19 mouse cellular contexts compared by ENCODE assay signal in genomic region chr5:140123194-140123593, GRCm38 (mm10).
DNase-seq lines count a peak whose midpoint lies in the region; ATAC-seq lines count a peak whose summit lies in the region.
"Had no signal": no experiment of that assay in that cellular context is flagged by ENCODE, and none has a peak within 500 bp of the region (broad histone marks: within the 10 kb centered on the region; RNA-seq: fewer than 3 reads in every experiment).

No protein-coding gene starts in this region.

- no peak overlapping the region for H3K9ac ChIP-seq in kidney, embryonic 15.5 days
- peak overlapping the region; percentile 9; the same call in 1 of the 2 replicates for H3K9ac ChIP-seq in neural tube, embryonic 13.5 days
- H3K9ac ChIP-seq in embryonic facial prominence, embryonic 15.5 days, result no peak overlapping the region
- H3K9ac ChIP-seq: forebrain, embryonic 12.5 days; hindbrain, embryonic 13.5 days; neural tube, embryonic 12.5 days had no signal

- H3K9me3 ChIP-seq in kidney, embryonic 15.5 days (replicated peaks), result no peaks in the 10 kb centered on the region
- no peaks in the 10 kb centered on the region for H3K9me3 ChIP-seq in neural tube, embryonic 13.5 days
- no peaks in the 10 kb centered on the region for H3K9me3 ChIP-seq in embryonic facial prominence, embryonic 15.5 days (replicated peaks)
- H3K9me3 ChIP-seq: forebrain, embryonic 12.5 days; hindbrain, embryonic 13.5 days; megakaryocyte, embryonic 14.5 days; neural tube, embryonic 12.5 days had no signal

- no peak for DNase-seq in kidney, postnatal 25 days
- DNase-seq in neural tube, embryonic 10.5 days (ENCODE audit: extremely low spot score, low spot score), result no peak
- no peak for DNase-seq in cerebellum, postnatal 4 days (ENCODE audit: low spot score in 2 of 2)
- DNase-seq: adrenal gland, postnatal 14 days; B cell, adult 2 months; cerebellum, adult 11-12 months; gastrocnemius, postnatal 10 days; heart, adult 2 months; kidney, adult 18-20 months; kidney, postnatal 4 days; thymus, postnatal 4 days had no signal

- H3K4me3 ChIP-seq in kidney, embryonic 15.5 days (replicated peaks), result no peak overlapping the region
- H3K4me3 ChIP-seq in neural tube, embryonic 13.5 days, result no peak overlapping the region
- no peak overlapping the region for H3K4me3 ChIP-seq in embryonic facial prominence, embryonic 15.5 days (replicated peaks)
- H3K4me3 ChIP-seq: forebrain, embryonic 12.5 days; heart, adult 2 months; hindbrain, embryonic 13.5 days; megakaryocyte, embryonic 14.5 days; neural tube, embryonic 12.5 days had no signal

- no peaks in the 10 kb centered on the region for H3K36me3 ChIP-seq in kidney, embryonic 15.5 days
- H3K36me3 ChIP-seq in neural tube, embryonic 13.5 days, result no peaks in the 10 kb centered on the region
- H3K36me3 ChIP-seq in embryonic facial prominence, embryonic 15.5 days, result no peaks in the 10 kb centered on the region
- H3K36me3 ChIP-seq: forebrain, embryonic 12.5 days; hindbrain, embryonic 13.5 days; neural tube, embryonic 12.5 days had no signal

- no peaks in the 10 kb centered on the region for H3K27me3 ChIP-seq in kidney, embryonic 15.5 days
- no peaks in the 10 kb centered on the region for H3K27me3 ChIP-seq in neural tube, embryonic 13.5 days
- H3K27me3 ChIP-seq in embryonic facial prominence, embryonic 15.5 days, result no peaks in the 10 kb centered on the region
- H3K27me3 ChIP-seq: hindbrain, embryonic 13.5 days; neural tube, embryonic 12.5 days had no signal

- 39% methylated on average over 5 of the region's 5 CpGs for WGBS in kidney, embryonic 15.5 days
- whole genome bisulfite sequencing in neural tube, embryonic 13.5 days, result 32% methylated on average over 5 of the region's 5 CpGs
- 49% methylated on average over 5 of the region's 5 CpGs for WGBS in embryonic facial prominence, embryonic 15.5 days

- no peak for ATAC-seq in kidney, embryonic 15.5 days (replicated peaks; ENCODE audit: low FRiP score)
- ATAC-seq in neural tube, embryonic 13.5 days (ENCODE audit: low read depth), result no peak
- ATAC-seq in embryonic facial prominence, embryonic 15.5 days (ENCODE audit: insufficient number of reproducible peaks, low FRiP score, low TSS enrichment, low read depth), result no peak
- ATAC-seq in megakaryocyte-erythroid progenitor cell, adult 5-6 weeks (replicated peaks; ENCODE audit: low FRiP score, low TSS enrichment, poor library complexity, severe bottlenecking), result no peak

- peak overlapping the region; percentile 37; the same call in 1 of the 2 replicates for H3K27ac ChIP-seq in kidney, embryonic 15.5 days
- H3K27ac ChIP-seq in neural tube, embryonic 13.5 days (replicated peaks), result peak overlapping the region; percentile 62; the same call in 1 of the 2 replicates
- peak overlapping the region; percentile 45; the same call in 1 of the 2 replicates for H3K27ac ChIP-seq in embryonic facial prominence, embryonic 15.5 days (replicated peaks)
- H3K27ac ChIP-seq: forebrain, embryonic 12.5 days; heart, adult 2 months; neural tube, embryonic 12.5 days had no signal

- H3K4me1 ChIP-seq in kidney, embryonic 15.5 days, result peaks cover 12% of the 10 kb centered on the region
- H3K4me1 ChIP-seq in neural tube, embryonic 13.5 days (replicated peaks), result peaks cover 47% of the 10 kb centered on the region
- H3K4me1 ChIP-seq in embryonic facial prominence, embryonic 15.5 days, result peaks cover 43% of the 10 kb centered on the region

- H3K4me2 ChIP-seq in kidney, embryonic 15.5 days, result no peak overlapping the region
- no peak overlapping the region for H3K4me2 ChIP-seq in neural tube, embryonic 13.5 days
- no peak overlapping the region for H3K4me2 ChIP-seq in embryonic facial prominence, embryonic 15.5 days (replicated peaks)
- H3K4me2 ChIP-seq: forebrain, embryonic 12.5 days; hindbrain, embryonic 13.5 days; neural tube, embryonic 12.5 days had no signal
